Mouse (Mus musculus): ENCODE measurements around the gene Slc22a21. TPM values are rescaled to one million over a fixed set of nuclear protein-coding genes. Genes with fewer than 3 reads are reported as not detected.

The Slc22a21 gene
- polyA plus RNA-seq, 1 experiment = 0.29 TPM

DNA sequence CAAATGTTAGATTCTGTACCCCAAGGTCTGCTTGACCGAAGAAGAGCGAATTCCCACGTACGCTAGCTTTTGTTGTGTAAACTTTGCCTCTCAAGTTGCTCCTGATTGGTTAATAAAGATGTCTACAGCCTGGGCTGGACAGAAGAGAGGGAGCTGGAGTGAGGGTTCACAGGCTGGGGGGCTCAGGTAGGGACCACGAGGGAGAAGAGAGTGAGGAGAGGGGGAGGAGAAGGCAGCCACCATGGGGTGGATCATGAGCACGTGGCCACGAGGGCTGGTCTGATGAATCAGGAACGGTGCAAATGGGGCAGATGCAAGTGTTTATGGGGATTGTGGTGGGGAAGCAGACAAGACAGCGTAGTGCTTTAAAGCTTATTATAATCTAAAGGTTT, 75.6 kb downstream of the Slc22a21 start:
- H3K36me3 ChIP-seq (replicated peaks; ENCODE audit: low read length) = no peaks in the 10 kb centered on the region
- H3K9me3 ChIP-seq = no peaks in the 10 kb centered on the region
- no peak overlapping the region for H3K4me3 ChIP-seq (replicated peaks)
- no peaks in the 10 kb centered on the region for H3K4me1 ChIP-seq
- H3K27me3 ChIP-seq (replicated peaks) = peaks cover 35% of the 10 kb centered on the region
- TF ChIP-seq FLI1 (IDR thresholded peaks at IDR 0.05; ENCODE audit: low read length) (no peak), GATA1 (IDR thresholded peaks at IDR 0.05; ENCODE audit: borderline replicate concordance, low read length) (no peak)

DNA sequence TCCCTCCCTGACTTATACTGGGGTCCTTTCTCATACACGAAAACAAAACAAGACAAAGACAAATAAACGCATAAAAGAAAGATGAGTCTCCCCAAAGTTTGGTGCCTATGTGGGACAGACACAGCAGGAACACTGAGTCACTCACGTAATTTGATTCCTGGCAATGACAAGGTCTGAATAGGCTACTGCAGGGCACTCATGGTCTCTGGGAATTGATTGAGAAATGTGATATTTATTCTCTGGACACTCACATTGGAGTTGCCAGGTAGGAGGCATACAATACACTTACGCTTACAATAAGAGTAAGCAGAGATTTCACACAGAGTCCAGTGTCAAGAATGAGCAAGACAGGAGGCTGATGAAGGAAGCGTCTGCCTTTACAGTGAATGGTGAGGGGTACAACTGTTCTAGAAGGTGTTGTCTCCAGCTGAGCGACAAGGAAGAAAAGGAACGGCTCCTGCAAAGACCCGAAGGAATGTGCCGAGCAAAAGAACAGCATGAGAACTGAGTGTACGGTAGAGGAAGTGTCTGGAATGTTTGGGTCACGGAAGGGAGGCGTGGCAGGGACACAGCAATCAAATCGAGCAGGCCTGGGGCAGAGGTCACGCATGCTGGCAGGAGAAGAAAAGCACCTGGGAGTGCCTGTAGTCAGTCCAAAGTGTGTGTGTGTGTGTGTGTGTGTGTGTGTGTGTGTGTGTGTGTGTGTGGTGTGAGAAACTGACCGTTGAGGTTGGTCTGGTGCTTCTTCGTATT, 76.2 kb downstream of the Slc22a21 start:
- Histone ChIP-seq H3K4me1 (no peaks in the 10 kb centered on the region), H3K9me3 (no peaks in the 10 kb centered on the region), H3K36me3 (replicated peaks; ENCODE audit: low read length) (no peaks in the 10 kb centered on the region), H3K27me3 (replicated peaks) (peaks cover 33% of the 10 kb centered on the region), H3K4me3 (replicated peaks) (no peak overlapping the region)
- TF ChIP-seq FLI1 (IDR thresholded peaks at IDR 0.05; ENCODE audit: low read length) (no peak), GATA1 (IDR thresholded peaks at IDR 0.05; ENCODE audit: borderline replicate concordance, low read length) (no peak)

DNA sequence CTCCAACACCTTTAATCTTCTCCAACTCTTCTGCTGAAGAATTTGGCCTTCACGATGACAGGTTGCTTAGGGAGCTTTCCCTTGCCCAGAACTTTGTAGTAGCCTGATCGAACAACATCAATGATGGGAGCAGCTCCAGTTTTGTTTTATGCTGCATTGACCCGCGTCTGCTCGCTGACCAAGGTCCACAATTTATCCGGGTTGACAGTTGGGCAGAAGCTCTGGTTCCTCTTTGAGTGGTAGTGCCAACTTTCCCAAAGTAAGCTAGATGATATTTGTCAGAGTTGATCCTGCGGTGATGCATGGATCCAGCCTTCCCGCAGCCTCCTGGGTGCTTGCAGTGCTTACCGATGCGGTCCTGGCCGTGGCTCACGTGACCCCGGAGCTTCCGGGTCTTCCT, 77.4 kb downstream of the Slc22a21 start:
- Histone ChIP-seq H3K4me3 (replicated peaks) (no peak overlapping the region), H3K9me3 (no peaks in the 10 kb centered on the region), H3K4me1 (no peaks in the 10 kb centered on the region), H3K36me3 (replicated peaks; ENCODE audit: low read length) (no peaks in the 10 kb centered on the region), H3K27me3 (replicated peaks) (peaks cover 30% of the 10 kb centered on the region)
- TF ChIP-seq GATA1 (IDR thresholded peaks at IDR 0.05; ENCODE audit: borderline replicate concordance, low read length) (no peak), FLI1 (IDR thresholded peaks at IDR 0.05; ENCODE audit: low read length) (no peak)

DNA sequence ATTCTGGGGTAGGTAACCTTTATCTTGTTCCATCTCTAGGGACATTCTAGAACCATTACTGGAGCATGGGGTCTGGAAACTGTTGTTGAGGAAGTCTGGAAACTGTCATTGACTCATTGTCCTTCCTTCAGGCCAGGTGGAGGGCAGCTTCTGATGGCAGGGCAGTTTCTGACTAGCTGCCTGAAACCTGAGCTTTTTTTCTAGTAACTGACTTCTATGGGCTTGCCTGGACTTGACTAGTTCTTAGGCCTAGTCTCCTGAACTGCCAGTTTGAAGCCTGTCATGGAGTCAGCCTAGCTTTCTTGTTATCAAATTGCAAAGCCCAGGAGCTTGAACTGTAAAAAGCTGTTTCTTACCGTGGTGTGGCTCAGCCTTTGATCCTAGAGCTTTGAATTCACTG, 79.1 kb downstream of the Slc22a21 start:
- no peak overlapping the region for H3K4me3 ChIP-seq (replicated peaks)
- H3K4me1 ChIP-seq = no peaks in the 10 kb centered on the region
- TF ChIP-seq FLI1 (IDR thresholded peaks at IDR 0.05; ENCODE audit: low read length) = no peak
- no peak for TF ChIP-seq GATA1 (IDR thresholded peaks at IDR 0.05; ENCODE audit: borderline replicate concordance, low read length)

DNA sequence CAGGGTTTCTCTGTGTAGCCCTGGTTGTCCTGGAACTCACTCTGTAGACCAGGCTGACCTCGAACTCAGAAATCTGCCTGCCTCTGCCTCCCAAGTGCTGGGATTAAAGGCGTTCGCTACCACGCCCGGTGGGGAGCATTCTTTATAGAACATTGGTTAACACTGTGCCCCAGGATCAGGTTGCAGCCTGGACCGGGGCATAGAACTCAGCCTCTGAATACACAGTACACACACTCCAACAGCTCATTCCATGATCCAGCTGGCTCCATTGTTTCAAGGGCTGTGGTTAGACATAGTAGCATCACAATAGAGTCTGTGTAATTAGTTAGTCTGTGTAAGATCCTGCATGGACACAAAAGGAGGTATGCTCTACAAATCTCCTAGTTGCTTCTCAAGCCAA, 80.2 kb downstream of the Slc22a21 start:
- no peaks in the 10 kb centered on the region for H3K36me3 ChIP-seq (replicated peaks; ENCODE audit: low read length)
- TF ChIP-seq GATA1 (IDR thresholded peaks at IDR 0.05; ENCODE audit: borderline replicate concordance, low read length) = no peak
- TF ChIP-seq FLI1 (IDR thresholded peaks at IDR 0.05; ENCODE audit: low read length) = no peak
- H3K4me1 ChIP-seq = no peaks in the 10 kb centered on the region
- no peak overlapping the region for H3K4me3 ChIP-seq (replicated peaks)
- H3K9me3 ChIP-seq = peaks cover 4% of the 10 kb centered on the region; the same call in 1 of the 2 replicates
- peaks cover 15% of the 10 kb centered on the region for H3K27me3 ChIP-seq (replicated peaks)

More for the DNA sequence above, 79.1 kb downstream of the Slc22a21 start:
- H3K9me3 ChIP-seq = peaks cover 2% of the 10 kb centered on the region; the same call in 1 of the 2 replicates
- no peaks in the 10 kb centered on the region for H3K36me3 ChIP-seq (replicated peaks; ENCODE audit: low read length)
- H3K27me3 ChIP-seq (replicated peaks) = peaks cover 19% of the 10 kb centered on the region

Other genes starting within 250 kb of the Slc22a21 start
- gene Irf1, start 210.3 kb downstream of the Slc22a21 start, polyA plus RNA-seq (2012; ENCODE audit: insufficient read depth, low replicate concordance) = 5.1 TPM in 1 of 2 replicates, not detected in the other
- not detected in 2 replicates for gene Gm17334, start 207.1 kb downstream of the Slc22a21 start, polyA plus RNA-seq (2012; ENCODE audit: insufficient read depth, low replicate concordance)
- not detected in 2 replicates for gene Gm12216, start 121.1 kb downstream of the Slc22a21 start, polyA plus RNA-seq (2012; ENCODE audit: insufficient read depth, low replicate concordance)
- 2.7 and 4.7 TPM in 2 replicates for gene Slc22a5, start 88.7 kb downstream of the Slc22a21 start, polyA plus RNA-seq (2012; ENCODE audit: insufficient read depth, low replicate concordance)
- gene Slc22a4, start 47.8 kb upstream of the Slc22a21 start, polyA plus RNA-seq (2012; ENCODE audit: insufficient read depth, low replicate concordance) = 0.04 and 5.0 TPM in 2 replicates
- 14.3 TPM in 1 of 2 replicates, not detected in the other for gene Pdlim4, start 88.7 kb upstream of the Slc22a21 start, polyA plus RNA-seq (2012; ENCODE audit: insufficient read depth, low replicate concordance)
- gene P4ha2, start 119.8 kb upstream of the Slc22a21 start, polyA plus RNA-seq (2012; ENCODE audit: insufficient read depth, low replicate concordance) = 0.29 TPM in 1 of 2 replicates, not detected in the other

Measured in megakaryocyte, embryonic 14.5 days (primary cell).